Mouse (Mus musculus): Measurements from ENCODE around the gene Tmem94.
"Not testable (repeated sequence)": the region's sequence is repeated elsewhere in the genome, so short reads cannot be mapped to it uniquely, and the experiment has no call there.

Tmem94 gene

GRCm38 (mm10) chr11:115765103-115765606 lies at the start of gene Tmem94:
TSS of gene Tmem94 (plus strand) at chr11:115765433.
- DNase-seq: peak; percentile 99

GRCm38 (mm10) chr11:115716410-115717338 lies 48.6 kb upstream of the Tmem94 start:
- DNase-seq: peak; percentile 29

- DNase-seq: peak; percentile 60
These were observed 47.4 kb upstream of the Tmem94 start for GRCm38 (mm10) chr11:115717660-115718390.

- peak; percentile 81 for DNase-seq
These were observed 42.6 kb upstream of the Tmem94 start for GRCm38 (mm10) chr11:115722638-115723037.

GRCm38 (mm10) chr11:115723231-115723630 lies 42.0 kb upstream of the Tmem94 start:
- no peak for DNase-seq

- no peak for DNase-seq
These were observed 31.1 kb upstream of the Tmem94 start for GRCm38 (mm10) chr11:115734041-115734686.

GRCm38 (mm10) chr11:115737608-115738208 lies 27.5 kb upstream of the Tmem94 start:
- DNase-seq: no peak

- no peak for DNase-seq
These were observed 26.9 kb upstream of the Tmem94 start for GRCm38 (mm10) chr11:115738275-115738885.

- DNase-seq: no peak
These were observed 24.2 kb upstream of the Tmem94 start for GRCm38 (mm10) chr11:115741070-115741469.

- no peak for DNase-seq
These were observed 22.3 kb upstream of the Tmem94 start for GRCm38 (mm10) chr11:115742926-115743325.

GRCm38 (mm10) chr11:115744385-115744784 lies 20.8 kb upstream of the Tmem94 start:
- no peak for DNase-seq

GRCm38 (mm10) chr11:115746109-115746508 lies 19.1 kb upstream of the Tmem94 start:
- DNase-seq: no peak

GRCm38 (mm10) chr11:115746762-115747161 lies 18.5 kb upstream of the Tmem94 start:
- DNase-seq: peak; percentile 21

- peak; percentile 23 for DNase-seq
These were observed 17.9 kb upstream of the Tmem94 start for GRCm38 (mm10) chr11:115747351-115747750.

GRCm38 (mm10) chr11:115749834-115750233 lies 15.4 kb upstream of the Tmem94 start:
- DNase-seq: no peak

- DNase-seq: peak; percentile 32
These were observed 13.5 kb upstream of the Tmem94 start for GRCm38 (mm10) chr11:115751725-115752124.

- no peak for DNase-seq
These were observed 12.6 kb upstream of the Tmem94 start for GRCm38 (mm10) chr11:115752653-115753052.

- DNase-seq: no peak
These were observed 11.7 kb upstream of the Tmem94 start for GRCm38 (mm10) chr11:115753485-115753884.

- DNase-seq: not testable (repeated sequence)
These were observed 3.1 kb upstream of the Tmem94 start for GRCm38 (mm10) chr11:115762176-115762575.

GRCm38 (mm10) chr11:115764698-115765097 lies 535 bp upstream of the Tmem94 start:
- DNase-seq: no peak

GRCm38 (mm10) chr11:115765607-115766141 lies 441 bp downstream of the Tmem94 start:
- no peak for DNase-seq
